27 mouse cellular contexts compared by ENCODE assay signal in genomic region chr17:71681666-71682065, GRCm38 (mm10). TPM values are rescaled to one million over a fixed set of nuclear protein-coding genes. Genes with fewer than 3 reads are reported as not detected.
"Had no signal": no experiment of that assay in that cellular context is flagged by ENCODE, and none has a peak within 500 bp of the region (broad histone marks: within the 10 kb centered on the region; RNA-seq: fewer than 3 reads in every experiment).

No protein-coding gene starts in this region.

- H3K4me3 ChIP-seq: heart, embryonic 10.5 days; heart, embryonic 12.5 days; hindbrain, embryonic 13.5 days; hindbrain, embryonic 15.5 days; kidney, embryonic 15.5 days; limb, embryonic 13.5 days; limb, embryonic 15.5 days had no signal

- ATAC-seq: hindbrain, postnatal 0 days; intestine, embryonic 16.5 days had no signal

- H3K36me3 ChIP-seq: heart, embryonic 10.5 days; heart, embryonic 12.5 days; hindbrain, embryonic 13.5 days; hindbrain, embryonic 15.5 days; kidney, embryonic 15.5 days; limb, embryonic 13.5 days; limb, embryonic 15.5 days had no signal

- DNase-seq: gastrocnemius, postnatal 14 days; heart, adult 18-20 months; heart, postnatal 10 days; heart, postnatal 36 days; kidney, adult 11 months; kidney, adult 2 months; kidney, adult 9 months; kidney, postnatal 14 days; kidney, postnatal 36 days; layer of hippocampus, adult 9-11 months; layer of hippocampus, postnatal 36 days; left cerebral cortex, postnatal 4 days had no signal

- H3K9me3 ChIP-seq: heart, embryonic 10.5 days; heart, embryonic 12.5 days; hindbrain, embryonic 13.5 days; hindbrain, embryonic 15.5 days; kidney, embryonic 15.5 days; limb, embryonic 13.5 days; limb, embryonic 15.5 days had no signal

- H3K27me3 ChIP-seq: heart, embryonic 12.5 days; hindbrain, embryonic 13.5 days; hindbrain, embryonic 15.5 days; kidney, embryonic 15.5 days; limb, embryonic 13.5 days; limb, embryonic 15.5 days had no signal

- H3K4me2 ChIP-seq: heart, embryonic 12.5 days; hindbrain, embryonic 13.5 days; hindbrain, embryonic 15.5 days; kidney, embryonic 15.5 days; limb, embryonic 13.5 days; limb, embryonic 15.5 days had no signal

- H3K4me1 ChIP-seq: hindbrain, embryonic 15.5 days had no signal

- H3K9ac ChIP-seq: heart, embryonic 12.5 days; hindbrain, embryonic 13.5 days; hindbrain, embryonic 15.5 days; kidney, embryonic 15.5 days; limb, embryonic 13.5 days; limb, embryonic 15.5 days had no signal

- H3K27ac ChIP-seq: heart, embryonic 10.5 days; hindbrain, embryonic 13.5 days; hindbrain, embryonic 15.5 days; hindbrain, postnatal 0 days; kidney, embryonic 15.5 days; kidney, postnatal 0 days; limb, embryonic 13.5 days; limb, embryonic 15.5 days had no signal

RNA-seq across cellular contexts. Expression of gene Togaram2, which starts 8.6 kb away (rescaled TPM):
- total RNA-seq: granulocyte monocyte progenitor cell, adult 5-6 weeks; hematopoietic stem cell, adult 5-6 weeks; liver, adult 2 months had no signal
- polyA plus RNA-seq: hindbrain, embryonic 11.5 days; limb, embryonic 11.5 days; liver, adult 2 months had no signal
